Mouse (Mus musculus) G1E (cell line): ENCODE measurements around the gene Vmn1r212. TPM values are rescaled to one million over a fixed set of nuclear protein-coding genes. Genes with fewer than 3 reads are reported as not detected.
"Not testable (repeated sequence)": the region's sequence is repeated elsewhere in the genome, so short reads cannot be mapped to it uniquely, and the experiment has no call there.

Experiments used
- ATAC-seq: 2 replicates; pipeline ENCODE4 v1.8.0; 2016; ENCODE audit warnings: mild to moderate bottlenecking; ENCODE audit not compliant: insufficient number of reproducible peaks, poor library complexity, low FRiP score, severe bottlenecking; ENCODE audit errors: extremely low read depth
- DNase-seq: peaks from one replicate; pipeline ENCODE4 v3.0.0; 2012; ENCODE audit warnings: low spot score
- H3K27me3 ChIP-seq: 2 replicates; pipeline ENCODE4 v1.6.1; 2012; ENCODE audit warnings: mild to moderate bottlenecking, low read length, inconsistent platforms; ENCODE audit not compliant: insufficient read depth
- H3K36me3 ChIP-seq: replicated peaks from 2 replicates; pipeline ENCODE3; 2012; ENCODE audit warnings: mild to moderate bottlenecking, inconsistent platforms
- H3K4me1 ChIP-seq: 2 replicates; pipeline ENCODE4 v1.6.1; 2012; ENCODE audit warnings: low read depth, low read length, inconsistent platforms, mixed read lengths; ENCODE audit not compliant: insufficient read depth
- H3K4me3 ChIP-seq: 2 replicates; pipeline ENCODE4 v1.5.1; 2012; ENCODE audit warnings: low read depth, mild to moderate bottlenecking, inconsistent platforms, low read length, moderate library complexity, mixed read lengths
- H3K9me3 ChIP-seq: replicated peaks from 2 replicates; pipeline ENCODE4 v1.6.1; 2012; ENCODE audit warnings: inconsistent platforms
- CTCF ChIP-seq: IDR thresholded peaks from 2 replicates; pipeline ENCODE4 v1.5.1; 2012; ENCODE audit warnings: low read depth, low read length, inconsistent platforms, mixed read lengths
- GATA1 ChIP-seq: IDR thresholded peaks from 2 replicates; pipeline ENCODE4 v1.6.1; 2012; ENCODE audit warnings: borderline replicate concordance, low read length, inconsistent platforms, mixed read lengths
- GATA2 ChIP-seq: IDR thresholded peaks from 2 replicates; pipeline ENCODE4 v1.6.1; 2012; ENCODE audit warnings: low read depth, low read length, inconsistent platforms, borderline replicate concordance
- POLR2AphosphoS5 ChIP-seq: IDR thresholded peaks from 2 replicates; pipeline ENCODE4 v1.6.1; 2012; ENCODE audit warnings: low read depth, low read length, inconsistent platforms; ENCODE audit not compliant: insufficient replicate concordance
- TAL1 ChIP-seq: conservative IDR thresholded peaks from 2 replicates; pipeline ENCODE4 v1.6.1; 2012; ENCODE audit warnings: low read depth, low read length, inconsistent platforms, mixed read lengths
- polyA plus RNA-seq: library from polyadenylated mRNA; stranded (reverse); fragments of >175 nt; gene quantifications from 2 replicates; pipeline ENCODE4 v1.2.3, GENCODE M21; 2012
- total RNA-seq, 2 experiments: library from RNA; stranded (forward) in 1 of 2; stranded (reverse) in 1 of 2; fragments of 200-1000 nt in 1 of 2; fragments of >200 nt in 1 of 2; fragmentation: Nextera tagmentation in 1 of 2; gene quantifications; 2 replicates each; pipeline ENCODE4 v1.2.3; 2014 to 2017

Vmn1r212 gene
- total RNA-seq (2014; fragmentation: Nextera tagmentation) (not detected in 2 replicates), total RNA-seq (2017) (not detected in 2 replicates), polyA plus RNA-seq (not detected in 2 replicates)

DNA sequence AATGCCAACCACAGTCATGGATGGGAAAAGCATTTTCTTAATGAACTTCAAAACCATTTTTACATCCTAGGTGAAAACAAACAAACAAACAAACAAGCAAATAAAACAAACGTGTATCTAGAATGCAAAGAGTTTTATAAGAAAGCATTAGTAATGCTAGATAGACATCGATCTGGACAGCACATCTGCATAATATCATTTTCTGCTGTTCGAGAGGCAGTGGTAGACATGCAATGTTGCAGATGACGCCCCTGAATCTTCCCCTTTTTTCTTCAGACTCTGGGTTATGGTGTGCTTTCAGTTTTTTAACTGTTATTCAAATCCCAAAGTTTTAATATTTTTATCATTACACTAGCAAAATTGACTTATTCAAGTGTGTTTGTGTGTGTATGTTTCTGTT is at the start of gene Vmn1r212:
Gene Vmn1r212, minus strand, starts transcription at position 101 of the 400 bp plus-strand sequence.
- no peak within 1 kb of the TSS for H3K4me3 ChIP-seq
- TF ChIP-seq GATA1 = no peak
- TF ChIP-seq GATA2 = no peak
- TF ChIP-seq POLR2AphosphoS5 = no peak
- no peak for TF ChIP-seq CTCF
- TF ChIP-seq TAL1 = no peak
- H3K4me1 ChIP-seq = no peaks in the 10 kb centered on the region
- no peaks in the 10 kb centered on the region for H3K9me3 ChIP-seq
- ATAC-seq (no peak), DNase-seq (no peak)
- no peaks in the 10 kb centered on the region for H3K27me3 ChIP-seq
- no peaks in the 10 kb centered on the region for H3K36me3 ChIP-seq

DNA sequence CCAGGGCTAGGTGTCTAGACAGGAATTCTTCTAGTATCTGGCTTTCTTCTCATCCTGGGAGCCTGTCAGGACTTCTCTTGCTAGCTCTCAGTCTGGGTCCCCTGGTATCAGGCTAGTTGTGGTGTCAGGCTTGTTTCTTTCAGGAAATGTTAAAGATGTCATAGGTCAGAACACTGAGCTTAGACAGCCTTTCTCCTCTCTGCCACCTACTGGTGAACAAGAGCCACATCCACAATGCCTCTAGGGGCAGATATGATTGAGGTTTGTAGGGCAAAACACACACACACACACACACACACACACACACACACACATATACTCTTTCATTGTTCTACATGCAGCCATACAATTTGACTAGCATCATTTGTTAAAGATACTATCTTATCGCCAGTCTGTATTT is 4.7 kb downstream of the Vmn1r212 start:
- H3K4me3 ChIP-seq = no peak overlapping the region
- no peaks in the 10 kb centered on the region for H3K36me3 ChIP-seq
- DNase-seq (no peak), ATAC-seq (no peak)
- H3K27me3 ChIP-seq = no peaks in the 10 kb centered on the region
- no peak for TF ChIP-seq GATA2
- no peak for TF ChIP-seq POLR2AphosphoS5
- TF ChIP-seq TAL1 = no peak
- no peak for TF ChIP-seq GATA1
- no peak for TF ChIP-seq CTCF
- H3K4me1 ChIP-seq = no peaks in the 10 kb centered on the region
- H3K9me3 ChIP-seq = no peaks in the 10 kb centered on the region

- Histone ChIP-seq H3K27me3 (no peaks in the 10 kb centered on the region), H3K4me1 (no peaks in the 10 kb centered on the region), H3K9me3 (no peaks in the 10 kb centered on the region), H3K4me3 (no peak within 1 kb of the TSS), H3K36me3 (no peaks in the 10 kb centered on the region)
- ATAC-seq (no peak), DNase-seq (no peak)
- TF ChIP-seq CTCF (no peak), POLR2AphosphoS5 (no peak), GATA1 (no peak), GATA2 (no peak), TAL1 (no peak)
These were observed 26.5 kb downstream of the Vmn1r212 start, which contains the start of gene Vmn1r211 for GRCm38 (mm10) chr13:22857461-22857860. TSS of gene Vmn1r211 (minus strand) at chr13:22857561.

GRCm38 (mm10) chr13:22854760-22855159 is 29.2 kb downstream of the Vmn1r212 start:
- ATAC-seq = no peak
- Histone ChIP-seq H3K4me3 (no peak overlapping the region), H3K27me3 (no peaks in the 10 kb centered on the region), H3K4me1 (no peaks in the 10 kb centered on the region), H3K9me3 (no peaks in the 10 kb centered on the region), H3K36me3 (no peaks in the 10 kb centered on the region)
- TF ChIP-seq GATA1 (no peak), CTCF (no peak), TAL1 (no peak), GATA2 (no peak), POLR2AphosphoS5 (no peak)
- DNase-seq = no peak

- H3K36me3 ChIP-seq = no peaks in the 10 kb centered on the region
- no peaks in the 10 kb centered on the region for H3K27me3 ChIP-seq
- no peaks in the 10 kb centered on the region for H3K9me3 ChIP-seq
- TF ChIP-seq GATA1 (no peak), TAL1 (no peak), POLR2AphosphoS5 (no peak), CTCF (no peak), GATA2 (no peak)
- H3K4me3 ChIP-seq = no peak overlapping the region
- ATAC-seq (no peak), DNase-seq (no peak)
- H3K4me1 ChIP-seq = no peaks in the 10 kb centered on the region
These were observed 37.2 kb downstream of the Vmn1r212 start for GRCm38 (mm10) chr13:22846798-22847197.

DNA sequence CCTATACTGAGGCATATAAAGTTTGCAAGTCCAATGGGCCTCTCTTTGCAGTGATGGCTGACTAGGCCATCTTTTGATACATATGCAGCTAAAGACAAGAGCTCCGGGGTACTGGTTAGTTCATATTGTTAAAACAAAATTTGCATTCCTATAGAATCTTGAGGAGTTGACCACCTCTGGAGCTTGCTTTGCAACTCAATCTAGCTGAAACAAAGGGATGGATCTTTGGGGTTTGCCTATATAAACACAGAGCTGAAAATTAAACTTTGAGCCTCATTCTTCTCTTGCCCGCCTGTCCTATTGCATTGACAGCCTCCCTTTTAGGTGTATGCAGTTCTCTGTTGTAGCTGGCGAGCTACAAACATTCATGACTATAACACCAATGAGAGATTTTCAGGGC is 39.7 kb downstream of the Vmn1r212 start:
- not testable (repeated sequence) for ATAC-seq, DNase-seq

More for the DNA sequence above, 39.7 kb downstream of the Vmn1r212 start:
- not testable (repeated sequence) for H3K4me1 ChIP-seq, H3K4me3 ChIP-seq, H3K27me3 ChIP-seq, H3K9me3 ChIP-seq, H3K36me3 ChIP-seq

Other genes starting within 250 kb of the Vmn1r212 start
- not detected in 2 replicates for gene Vmn1r207-ps, start 154.6 kb downstream of the Vmn1r212 start, total RNA-seq (2014; fragmentation: Nextera tagmentation)
- 0.06 and 0.22 TPM in 2 replicates for gene Vmn1r207-ps, start 154.6 kb downstream of the Vmn1r212 start, total RNA-seq (2017)
- gene Vmn1r207-ps, start 154.6 kb downstream of the Vmn1r212 start, polyA plus RNA-seq = not detected in 2 replicates
- gene Vmn1r208, start 106.8 kb downstream of the Vmn1r212 start, total RNA-seq (2014; fragmentation: Nextera tagmentation) = not detected in 2 replicates
- 0.17 and 0.22 TPM in 2 replicates for gene Vmn1r208, start 106.8 kb downstream of the Vmn1r212 start, total RNA-seq (2017)
- not detected in 2 replicates for gene Vmn1r208, start 106.8 kb downstream of the Vmn1r212 start, polyA plus RNA-seq
- gene Vmn1r209, start 74.5 kb downstream of the Vmn1r212 start, total RNA-seq (2014; fragmentation: Nextera tagmentation) = not detected in 2 replicates
- 0.06 and 0.22 TPM in 2 replicates for gene Vmn1r209, start 74.5 kb downstream of the Vmn1r212 start, total RNA-seq (2017)
- not detected in 2 replicates for gene Vmn1r209, start 74.5 kb downstream of the Vmn1r212 start, polyA plus RNA-seq
- gene Vmn1r210, start 52.9 kb downstream of the Vmn1r212 start, total RNA-seq (2014; fragmentation: Nextera tagmentation) = not detected in 2 replicates
- gene Vmn1r210, start 52.9 kb downstream of the Vmn1r212 start, total RNA-seq (2017) = not detected in 2 replicates
- not detected in 2 replicates for gene Vmn1r210, start 52.9 kb downstream of the Vmn1r212 start, polyA plus RNA-seq
- not detected in 2 replicates for gene Vmn1r211, start 26.6 kb downstream of the Vmn1r212 start, total RNA-seq (2014; fragmentation: Nextera tagmentation)
- gene Vmn1r211, start 26.6 kb downstream of the Vmn1r212 start, total RNA-seq (2017) = 0.11 and 0.12 TPM in 2 replicates
- not detected in 2 replicates for gene Vmn1r211, start 26.6 kb downstream of the Vmn1r212 start, polyA plus RNA-seq
- not detected in 2 replicates for gene Vmn1r213, start 123.5 kb upstream of the Vmn1r212 start, total RNA-seq (2014; fragmentation: Nextera tagmentation)
- gene Vmn1r213, start 123.5 kb upstream of the Vmn1r212 start, total RNA-seq (2017) = 0.12 and 0.33 TPM in 2 replicates
- not detected in 2 replicates for gene Vmn1r213, start 123.5 kb upstream of the Vmn1r212 start, polyA plus RNA-seq
- not detected in 2 replicates for gene Vmn1r214, start 146.2 kb upstream of the Vmn1r212 start, total RNA-seq (2014; fragmentation: Nextera tagmentation)
- under 0.01 and 0.06 TPM in 2 replicates for gene Vmn1r214, start 146.2 kb upstream of the Vmn1r212 start, total RNA-seq (2017)
- gene Vmn1r214, start 146.2 kb upstream of the Vmn1r212 start, polyA plus RNA-seq = not detected in 2 replicates
- not detected in 2 replicates for gene Vmn1r215, start 183.8 kb upstream of the Vmn1r212 start, total RNA-seq (2014; fragmentation: Nextera tagmentation)
- gene Vmn1r215, start 183.8 kb upstream of the Vmn1r212 start, total RNA-seq (2017) = 0.12 and 0.38 TPM in 2 replicates
- not detected in 2 replicates for gene Vmn1r215, start 183.8 kb upstream of the Vmn1r212 start, polyA plus RNA-seq
- not detected in 2 replicates for gene Vmn1r217, start 234.0 kb upstream of the Vmn1r212 start, total RNA-seq (2014; fragmentation: Nextera tagmentation)
- 0.06 and 0.11 TPM in 2 replicates for gene Vmn1r217, start 234.0 kb upstream of the Vmn1r212 start, total RNA-seq (2017)
- gene Vmn1r217, start 234.0 kb upstream of the Vmn1r212 start, polyA plus RNA-seq = not detected in 2 replicates
- not detected in 2 replicates for gene Vmn1r218, start 248.9 kb upstream of the Vmn1r212 start, total RNA-seq (2014; fragmentation: Nextera tagmentation)
- 0.06 and 0.11 TPM in 2 replicates for gene Vmn1r218, start 248.9 kb upstream of the Vmn1r212 start, total RNA-seq (2017)
- not detected in 2 replicates for gene Vmn1r218, start 248.9 kb upstream of the Vmn1r212 start, polyA plus RNA-seq